Comparison of ENCODE assay signal across 13 mouse cellular contexts in genomic region chr17:33921361-33921760, GRCm38 (mm10). TPM values are rescaled to one million over a fixed set of nuclear protein-coding genes. Genes with fewer than 3 reads are reported as not detected.
DNase-seq lines count a peak whose midpoint lies in the region; ATAC-seq lines count a peak whose summit lies in the region.
"Had no signal": no experiment of that assay in that cellular context is flagged by ENCODE, and none has a peak within 500 bp of the region (broad histone marks: within the 10 kb centered on the region; RNA-seq: fewer than 3 reads in every experiment).

No protein-coding gene starts in this region.

- H3K4me3 ChIP-seq in heart, embryonic 15.5 days = peak overlapping the region; percentile 72; the same call in 1 of the 2 replicates
- H3K4me3 ChIP-seq in neural tube, embryonic 12.5 days = no peak overlapping the region
- no peak overlapping the region for H3K4me3 ChIP-seq in liver, embryonic 13.5 days (replicated peaks)

- WGBS in heart, embryonic 15.5 days = 80% methylated on average over 7 of the region's 7 CpGs
- WGBS in neural tube, embryonic 12.5 days = 92% methylated on average over 7 of the region's 7 CpGs
- 76% methylated on average over 7 of the region's 7 CpGs for WGBS in liver, embryonic 13.5 days (ENCODE audit: insufficient replicate concordance)

- H3K36me3 ChIP-seq in heart, embryonic 15.5 days = peaks cover 3% of the 10 kb centered on the region; the same call in 1 of the 2 replicates
- H3K36me3 ChIP-seq in neural tube, embryonic 12.5 days = peaks cover 15% of the 10 kb centered on the region; the same call in 1 of the 2 replicates
- H3K36me3 ChIP-seq in liver, embryonic 13.5 days = peaks cover 34% of the 10 kb centered on the region

- intact Hi-C loops in heart, postnatal 25 days (cut with DNase I) = loop anchor here (2.0 kb wide), 1 partner anchor 25 kb away; no protein-coding TSS in a partner anchor

- H3K27me3 ChIP-seq in heart, embryonic 15.5 days = no peaks in the 10 kb centered on the region
- no peaks in the 10 kb centered on the region for H3K27me3 ChIP-seq in neural tube, embryonic 12.5 days (replicated peaks)
- H3K27me3 ChIP-seq in liver, embryonic 13.5 days = no peaks in the 10 kb centered on the region
- H3K27me3 ChIP-seq: lung, embryonic 15.5 days had no signal

- DNase-seq in heart, postnatal 25 days (ENCODE audit: low spot score) = no peak
- no peak for DNase-seq in neural tube, embryonic 10.5 days (ENCODE audit: extremely low spot score, low spot score)
- no peak for DNase-seq in liver, embryonic 13.5 days
- DNase-seq in frontal cortex, postnatal 10 days (ENCODE audit: low spot score in 2 of 2) = no peak
- DNase-seq in frontal cortex, adult 2 months (ENCODE audit: extremely low spot score in 1 of 2, low spot score in 1 of 2) = no peak

- H3K4me2 ChIP-seq in heart, embryonic 15.5 days = peak overlapping the region; percentile 98
- H3K4me2 ChIP-seq in neural tube, embryonic 12.5 days (replicated peaks) = 0 out of 2 replicates have a peak overlapping the region, but pooled peaks have one; percentile 88
- peak overlapping the region; percentile 99 for H3K4me2 ChIP-seq in liver, embryonic 13.5 days

- no peak overlapping the region for H3K27ac ChIP-seq in heart, embryonic 15.5 days
- H3K27ac ChIP-seq in neural tube, embryonic 12.5 days = no peak overlapping the region
- no peak overlapping the region for H3K27ac ChIP-seq in liver, embryonic 13.5 days
- H3K27ac ChIP-seq: heart, adult 2 months had no signal

- H3K4me1 ChIP-seq in heart, embryonic 15.5 days (replicated peaks) = peaks cover 32% of the 10 kb centered on the region
- peaks cover 29% of the 10 kb centered on the region for H3K4me1 ChIP-seq in neural tube, embryonic 12.5 days
- H3K4me1 ChIP-seq in liver, embryonic 13.5 days (replicated peaks) = peaks cover 71% of the 10 kb centered on the region

- ATAC-seq in heart, embryonic 15.5 days (replicated peaks; ENCODE audit: insufficient number of reproducible peaks, insufficient read depth, low FRiP score, low read depth) = no peak
- ATAC-seq in neural tube, embryonic 12.5 days (ENCODE audit: low FRiP score, low read depth) = no peak
- no peak for ATAC-seq in liver, embryonic 13.5 days (ENCODE audit: low read depth)

- H3K9ac ChIP-seq in heart, embryonic 15.5 days = no peak overlapping the region
- no peak overlapping the region for H3K9ac ChIP-seq in neural tube, embryonic 12.5 days
- no peak overlapping the region for H3K9ac ChIP-seq in liver, embryonic 13.5 days

- H3K9me3 ChIP-seq in heart, embryonic 15.5 days (replicated peaks) = no peaks in the 10 kb centered on the region
- no peaks in the 10 kb centered on the region for H3K9me3 ChIP-seq in neural tube, embryonic 12.5 days
- peaks cover 19% of the 10 kb centered on the region for H3K9me3 ChIP-seq in liver, embryonic 13.5 days (replicated peaks)
- H3K9me3 ChIP-seq: lung, embryonic 15.5 days had no signal

RNA-seq across cellular contexts. Expression of gene Zbtb22, which starts 5.7 kb away (rescaled TPM):
- 11.3 and 15.3 TPM in 2 replicates for polyA plus RNA-seq in heart, embryonic 15.5 days (2015; fragmentation: Nextera tagmentation; extraction: Ambion mirVana)
- 10 to 100 TPM; 15.5 to 19.4 TPM for total RNA-seq in heart, postnatal 25 days (2021)
- 21.9 and 24.1 TPM in 2 replicates for polyA plus RNA-seq in neural tube, embryonic 12.5 days (2016; fragmentation: Nextera tagmentation; extraction: Ambion mirVana)
- polyA plus RNA-seq in liver, embryonic 13.5 days (2015; fragmentation: Nextera tagmentation; extraction: Ambion mirVana) = 10.1 and 10.7 TPM in 2 replicates
- 29.9 and 33.4 TPM in 2 replicates for polyA plus RNA-seq in frontal cortex, adult 2 months (2012; rRNA removed)

RNA-seq across cellular contexts. Expression of gene Tapbp, which starts 5.7 kb away (rescaled TPM):
- polyA plus RNA-seq in heart, embryonic 15.5 days (2015; fragmentation: Nextera tagmentation; extraction: Ambion mirVana) = 44.3 and 61.3 TPM in 2 replicates
- 100 to 1,000 TPM in 1 of 2 experiments, 10 to 100 TPM in 1; 93.5 to 104 TPM for total RNA-seq in heart, postnatal 25 days (2021)
- 23.6 and 23.9 TPM in 2 replicates for polyA plus RNA-seq in neural tube, embryonic 12.5 days (2016; fragmentation: Nextera tagmentation; extraction: Ambion mirVana)
- 27.6 and 30.5 TPM in 2 replicates for polyA plus RNA-seq in liver, embryonic 13.5 days (2015; fragmentation: Nextera tagmentation; extraction: Ambion mirVana)
- polyA plus RNA-seq in frontal cortex, adult 2 months (2012; rRNA removed) = 25.4 and 28.5 TPM in 2 replicates

RNA-seq across cellular contexts. Expression of gene Rgl2, which starts 8.0 kb away (rescaled TPM):
- polyA plus RNA-seq in heart, embryonic 15.5 days (2015; fragmentation: Nextera tagmentation; extraction: Ambion mirVana) = 34.7 and 44.8 TPM in 2 replicates
- total RNA-seq in heart, postnatal 25 days (2021) = 10 to 100 TPM; 38.2 to 44.6 TPM
- polyA plus RNA-seq in neural tube, embryonic 12.5 days (2016; fragmentation: Nextera tagmentation; extraction: Ambion mirVana) = 64.3 and 68.1 TPM in 2 replicates
- polyA plus RNA-seq in liver, embryonic 13.5 days (2015; fragmentation: Nextera tagmentation; extraction: Ambion mirVana) = 7.1 and 7.4 TPM in 2 replicates
- polyA plus RNA-seq in frontal cortex, adult 2 months (2012; rRNA removed) = 154 and 161 TPM in 2 replicates

RNA-seq across cellular contexts. Expression of gene Daxx, which starts 12.1 kb away (rescaled TPM):
- 27.1 and 36.7 TPM in 2 replicates for polyA plus RNA-seq in heart, embryonic 15.5 days (2015; fragmentation: Nextera tagmentation; extraction: Ambion mirVana)
- total RNA-seq in heart, postnatal 25 days (2021) = 10 to 100 TPM; 14.3 to 17.5 TPM
- polyA plus RNA-seq in neural tube, embryonic 12.5 days (2016; fragmentation: Nextera tagmentation; extraction: Ambion mirVana) = 60.3 and 62.1 TPM in 2 replicates
- 25.5 and 27.6 TPM in 2 replicates for polyA plus RNA-seq in liver, embryonic 13.5 days (2015; fragmentation: Nextera tagmentation; extraction: Ambion mirVana)
- polyA plus RNA-seq in frontal cortex, adult 2 months (2012; rRNA removed) = 26.4 and 27.2 TPM in 2 replicates

RNA-seq across cellular contexts. Expression of gene Platr17, which starts 16.4 kb away (rescaled TPM):
- 0.18 TPM in 1 of 2 replicates, not detected in the other for polyA plus RNA-seq in heart, embryonic 15.5 days (2015; fragmentation: Nextera tagmentation; extraction: Ambion mirVana)
- not detected for total RNA-seq in heart, postnatal 25 days (2021)
- polyA plus RNA-seq in neural tube, embryonic 12.5 days (2016; fragmentation: Nextera tagmentation; extraction: Ambion mirVana) = not detected in 2 replicates
- 0.60 and 0.91 TPM in 2 replicates for polyA plus RNA-seq in liver, embryonic 13.5 days (2015; fragmentation: Nextera tagmentation; extraction: Ambion mirVana)
- polyA plus RNA-seq in frontal cortex, adult 2 months (2012; rRNA removed) = 1.3 and 1.5 TPM in 2 replicates
- total RNA-seq: adrenal gland, postnatal 4 days; heart, adult 2 months; heart, postnatal 4 days had no signal
- polyA plus RNA-seq: heart, adult 2 months; intestine, embryonic 16.5 days; neural tube, embryonic 11.5 days had no signal
